Mouse (Mus musculus): Measurements from ENCODE around the gene Lrmda. TPM values are rescaled to one million over a fixed set of nuclear protein-coding genes. Genes with fewer than 3 reads are reported as not detected.

Gene Lrmda
- polyA plus RNA-seq, 1 experiment: 0.51 TPM

DNA sequence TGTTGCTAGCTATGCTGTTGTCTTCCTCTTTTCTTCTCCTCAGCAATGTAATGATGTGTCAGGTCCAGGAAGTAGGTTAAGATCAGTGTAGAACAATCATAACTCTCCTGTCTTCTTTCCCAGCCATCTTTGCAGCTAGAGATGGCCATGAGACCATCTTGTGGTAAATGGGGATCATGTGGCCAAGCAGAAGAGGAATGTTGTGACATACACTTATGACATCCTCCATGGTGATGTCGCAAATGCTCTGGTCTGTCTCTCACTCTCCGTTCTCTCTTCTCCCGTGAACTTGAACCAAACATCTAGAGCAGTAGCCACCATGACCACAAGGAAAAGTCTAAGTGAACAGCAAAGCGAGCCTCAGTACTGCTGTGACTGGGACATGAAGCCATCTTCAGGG is 19.9 kb upstream of the Lrmda start:
- DNase-seq: no peak
- 93% methylated on average over 4 of the region's 4 CpGs for WGBS
- Histone ChIP-seq H3K36me3 (ENCODE audit: control insufficient read depth, insufficient read depth, low read length) (no peaks in the 10 kb centered on the region), H3K27ac (ENCODE audit: control insufficient read depth, insufficient read depth, low read length) (no peak overlapping the region), H3K4me3 (ENCODE audit: control insufficient read depth, insufficient read depth, low read length) (no peak overlapping the region), H3K27me3 (ENCODE audit: control insufficient read depth, insufficient read depth, low read length) (no peaks in the 10 kb centered on the region), H3K4me1 (replicated peaks; ENCODE audit: control insufficient read depth, insufficient read depth, low read length) (peaks cover 8% of the 10 kb centered on the region)
- TF ChIP-seq CTCF (IDR thresholded peaks at IDR 0.05; ENCODE audit: borderline replicate concordance, control insufficient read depth, extremely low read depth, insufficient read depth, low read length, poor library complexity): no peak
- TF ChIP-seq POLR2A (IDR thresholded peaks at IDR 0.05; ENCODE audit: control insufficient read depth, extremely low read depth, insufficient read depth, low read length, poor library complexity): no peak

- no peak overlapping the region for H3K4me3 ChIP-seq (ENCODE audit: control insufficient read depth, insufficient read depth, low read length)
- TF ChIP-seq CTCF (IDR thresholded peaks at IDR 0.05; ENCODE audit: borderline replicate concordance, control insufficient read depth, extremely low read depth, insufficient read depth, low read length, poor library complexity) (no peak), POLR2A (IDR thresholded peaks at IDR 0.05; ENCODE audit: control insufficient read depth, extremely low read depth, insufficient read depth, low read length, poor library complexity) (no peak)
- H3K27ac ChIP-seq (ENCODE audit: control insufficient read depth, insufficient read depth, low read length): no peak overlapping the region
- no peaks in the 10 kb centered on the region for H3K36me3 ChIP-seq (ENCODE audit: control insufficient read depth, insufficient read depth, low read length)
- H3K27me3 ChIP-seq (ENCODE audit: control insufficient read depth, insufficient read depth, low read length): no peaks in the 10 kb centered on the region
- WGBS: 100% methylated on average over 1 of the region's 1 CpGs
- no peak for DNase-seq
- no peaks in the 10 kb centered on the region for H3K4me1 ChIP-seq (replicated peaks; ENCODE audit: control insufficient read depth, insufficient read depth, low read length)
Measured at GRCm38 (mm10) chr14:22003231-22003630, 16.3 kb upstream of the Lrmda start.

DNA sequence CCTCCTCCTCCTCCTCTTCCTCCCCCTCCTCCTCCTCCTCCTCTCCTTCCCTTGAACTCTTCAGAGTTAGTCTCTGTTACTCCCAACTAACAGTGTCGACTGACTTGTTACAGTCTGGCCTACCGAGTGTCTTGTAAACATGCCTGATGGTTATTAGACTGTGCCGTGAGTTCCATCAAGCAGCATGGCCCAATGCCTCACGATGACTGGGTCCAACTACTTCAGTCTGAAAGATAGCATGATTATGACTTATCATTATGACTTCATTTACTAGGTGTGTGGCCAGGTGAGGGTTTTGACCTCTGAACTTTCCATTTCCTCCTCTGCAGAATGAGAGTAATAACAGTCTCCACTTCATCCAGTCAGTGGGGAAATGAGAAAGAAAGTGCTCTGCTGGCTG is 15.9 kb upstream of the Lrmda start:
- Histone ChIP-seq H3K27ac (ENCODE audit: control insufficient read depth, insufficient read depth, low read length) (no peak overlapping the region), H3K4me3 (ENCODE audit: control insufficient read depth, insufficient read depth, low read length) (no peak overlapping the region), H3K27me3 (ENCODE audit: control insufficient read depth, insufficient read depth, low read length) (no peaks in the 10 kb centered on the region), H3K36me3 (ENCODE audit: control insufficient read depth, insufficient read depth, low read length) (no peaks in the 10 kb centered on the region), H3K4me1 (replicated peaks; ENCODE audit: control insufficient read depth, insufficient read depth, low read length) (no peaks in the 10 kb centered on the region)
- 96% methylated on average over 4 of the region's 4 CpGs for WGBS
- TF ChIP-seq POLR2A (IDR thresholded peaks at IDR 0.05; ENCODE audit: control insufficient read depth, extremely low read depth, insufficient read depth, low read length, poor library complexity) (no peak), CTCF (IDR thresholded peaks at IDR 0.05; ENCODE audit: borderline replicate concordance, control insufficient read depth, extremely low read depth, insufficient read depth, low read length, poor library complexity) (no peak)
- no peak for DNase-seq

DNA sequence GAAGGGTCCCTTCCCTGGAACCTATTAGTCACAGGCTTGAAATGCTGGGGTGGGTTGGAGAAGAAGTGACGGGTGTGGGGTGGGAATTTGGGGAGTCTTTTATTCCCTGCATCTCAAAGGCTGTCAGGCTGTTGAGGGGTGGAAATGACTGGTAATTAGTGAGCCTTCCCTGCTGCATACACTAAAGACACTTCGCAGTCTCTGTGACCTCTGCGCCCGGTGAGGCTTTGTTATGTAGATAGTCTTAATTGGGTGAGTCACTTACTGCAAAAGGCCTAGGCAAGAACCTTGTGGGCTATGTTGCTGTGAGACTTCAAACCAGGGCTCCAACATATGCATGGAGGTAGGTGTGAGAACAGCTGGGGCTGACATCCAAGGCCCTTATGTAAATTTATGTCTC is 14.6 kb upstream of the Lrmda start:
- Histone ChIP-seq H3K27ac (ENCODE audit: control insufficient read depth, insufficient read depth, low read length) (no peak overlapping the region), H3K36me3 (ENCODE audit: control insufficient read depth, insufficient read depth, low read length) (no peaks in the 10 kb centered on the region), H3K4me3 (ENCODE audit: control insufficient read depth, insufficient read depth, low read length) (no peak overlapping the region), H3K4me1 (replicated peaks; ENCODE audit: control insufficient read depth, insufficient read depth, low read length) (no peaks in the 10 kb centered on the region), H3K27me3 (ENCODE audit: control insufficient read depth, insufficient read depth, low read length) (no peaks in the 10 kb centered on the region)
- WGBS: 95% methylated on average over 4 of the region's 4 CpGs
- no peak for DNase-seq
- no peak for TF ChIP-seq CTCF (IDR thresholded peaks at IDR 0.05; ENCODE audit: borderline replicate concordance, control insufficient read depth, extremely low read depth, insufficient read depth, low read length, poor library complexity)
- TF ChIP-seq POLR2A (IDR thresholded peaks at IDR 0.05; ENCODE audit: control insufficient read depth, extremely low read depth, insufficient read depth, low read length, poor library complexity): no peak

GRCm38 (mm10) chr14:22007006-22007405 is 12.5 kb upstream of the Lrmda start:
- Histone ChIP-seq H3K27me3 (ENCODE audit: control insufficient read depth, insufficient read depth, low read length) (no peaks in the 10 kb centered on the region), H3K27ac (ENCODE audit: control insufficient read depth, insufficient read depth, low read length) (no peak overlapping the region), H3K4me3 (ENCODE audit: control insufficient read depth, insufficient read depth, low read length) (no peak overlapping the region), H3K4me1 (replicated peaks; ENCODE audit: control insufficient read depth, insufficient read depth, low read length) (no peaks in the 10 kb centered on the region), H3K36me3 (ENCODE audit: control insufficient read depth, insufficient read depth, low read length) (no peaks in the 10 kb centered on the region)
- DNase-seq: no peak
- TF ChIP-seq CTCF (IDR thresholded peaks at IDR 0.05; ENCODE audit: borderline replicate concordance, control insufficient read depth, extremely low read depth, insufficient read depth, low read length, poor library complexity): no peak
- TF ChIP-seq POLR2A (IDR thresholded peaks at IDR 0.05; ENCODE audit: control insufficient read depth, extremely low read depth, insufficient read depth, low read length, poor library complexity): no peak
- WGBS: 93% methylated on average over 6 of the region's 6 CpGs

GRCm38 (mm10) chr14:22014315-22014714 is 5.2 kb upstream of the Lrmda start:
- WGBS: 89% methylated on average over 5 of the region's 5 CpGs
- Histone ChIP-seq H3K27me3 (ENCODE audit: control insufficient read depth, insufficient read depth, low read length) (no peaks in the 10 kb centered on the region), H3K27ac (ENCODE audit: control insufficient read depth, insufficient read depth, low read length) (no peak overlapping the region), H3K4me1 (replicated peaks; ENCODE audit: control insufficient read depth, insufficient read depth, low read length) (peaks cover 1% of the 10 kb centered on the region), H3K36me3 (ENCODE audit: control insufficient read depth, insufficient read depth, low read length) (no peaks in the 10 kb centered on the region), H3K4me3 (ENCODE audit: control insufficient read depth, insufficient read depth, low read length) (no peak overlapping the region)
- DNase-seq: no peak
- TF ChIP-seq POLR2A (IDR thresholded peaks at IDR 0.05; ENCODE audit: control insufficient read depth, extremely low read depth, insufficient read depth, low read length, poor library complexity) (no peak), CTCF (IDR thresholded peaks at IDR 0.05; ENCODE audit: borderline replicate concordance, control insufficient read depth, extremely low read depth, insufficient read depth, low read length, poor library complexity) (no peak)

- Histone ChIP-seq H3K27me3 (ENCODE audit: control insufficient read depth, insufficient read depth, low read length) (no peaks in the 10 kb centered on the region), H3K4me1 (replicated peaks; ENCODE audit: control insufficient read depth, insufficient read depth, low read length) (peaks cover 6% of the 10 kb centered on the region), H3K4me3 (ENCODE audit: control insufficient read depth, insufficient read depth, low read length) (no peak overlapping the region), H3K36me3 (ENCODE audit: control insufficient read depth, insufficient read depth, low read length) (no peaks in the 10 kb centered on the region), H3K27ac (ENCODE audit: control insufficient read depth, insufficient read depth, low read length) (no peak overlapping the region)
- no peak for TF ChIP-seq CTCF (IDR thresholded peaks at IDR 0.05; ENCODE audit: borderline replicate concordance, control insufficient read depth, extremely low read depth, insufficient read depth, low read length, poor library complexity)
- TF ChIP-seq POLR2A (IDR thresholded peaks at IDR 0.05; ENCODE audit: control insufficient read depth, extremely low read depth, insufficient read depth, low read length, poor library complexity): no peak
- 84% methylated on average over 4 of the region's 4 CpGs for WGBS
- DNase-seq: no peak
Measured at GRCm38 (mm10) chr14:22014781-22015180, 4.7 kb upstream of the Lrmda start.
